Mouse (Mus musculus): ENCODE measurements around the gene Fkbp2. TPM values are rescaled to one million over a fixed set of nuclear protein-coding genes. Genes with fewer than 3 reads are reported as not detected.

Gene Fkbp2
- polyA plus RNA-seq, 1 experiment from 2014 or later = 94.0 TPM

Other genes starting within 250 kb of the Fkbp2 start
- 2.8 and 4.8 TPM in 2 replicates for gene Rps6ka4, start 139.9 kb downstream of the Fkbp2 start, polyA plus RNA-seq (2016; fragmentation: Nextera tagmentation; extraction: Ambion mirVana)
- 0.15 and 0.61 TPM in 2 replicates for gene Ccdc88b, start 122.3 kb downstream of the Fkbp2 start, polyA plus RNA-seq (2016; fragmentation: Nextera tagmentation; extraction: Ambion mirVana)
- 157 and 168 TPM in 2 replicates for gene Trmt112, start 70.8 kb downstream of the Fkbp2 start, polyA plus RNA-seq (2016; fragmentation: Nextera tagmentation; extraction: Ambion mirVana)
- 122 and 131 TPM in 2 replicates for gene Prdx5, start 70.4 kb downstream of the Fkbp2 start, polyA plus RNA-seq (2016; fragmentation: Nextera tagmentation; extraction: Ambion mirVana)
- gene Esrra, start 58.7 kb downstream of the Fkbp2 start, polyA plus RNA-seq (2016; fragmentation: Nextera tagmentation; extraction: Ambion mirVana) = 6.2 and 7.0 TPM in 2 replicates
- gene Catsperz, start 55.1 kb downstream of the Fkbp2 start, polyA plus RNA-seq (2016; fragmentation: Nextera tagmentation; extraction: Ambion mirVana) = 0.76 and 0.93 TPM in 2 replicates
- gene Kcnk4, start 46.0 kb downstream of the Fkbp2 start, polyA plus RNA-seq (2016; fragmentation: Nextera tagmentation; extraction: Ambion mirVana) = 0.11 TPM in 1 of 2 replicates, not detected in the other
- gene Bad, start 38.6 kb downstream of the Fkbp2 start, polyA plus RNA-seq (2016; fragmentation: Nextera tagmentation; extraction: Ambion mirVana) = 51.8 and 55.3 TPM in 2 replicates
- gene Gpr137, start 38.0 kb downstream of the Fkbp2 start, polyA plus RNA-seq (2016; fragmentation: Nextera tagmentation; extraction: Ambion mirVana) = 21.6 and 24.4 TPM in 2 replicates
- 245 and 281 TPM in 2 replicates for gene Ppp1r14b, start 5.5 kb downstream of the Fkbp2 start, polyA plus RNA-seq (2016; fragmentation: Nextera tagmentation; extraction: Ambion mirVana)
- gene Plcb3, start 4.0 kb downstream of the Fkbp2 start, polyA plus RNA-seq (2016; fragmentation: Nextera tagmentation; extraction: Ambion mirVana) = 29.2 and 37.8 TPM in 2 replicates
- gene Vegfb, start 7.2 kb upstream of the Fkbp2 start, polyA plus RNA-seq (2016; fragmentation: Nextera tagmentation; extraction: Ambion mirVana) = 41.1 and 41.7 TPM in 2 replicates
- gene Dnajc4, start 12.1 kb upstream of the Fkbp2 start, polyA plus RNA-seq (2016; fragmentation: Nextera tagmentation; extraction: Ambion mirVana) = 17.4 and 19.4 TPM in 2 replicates
- gene Nudt22, start 15.6 kb upstream of the Fkbp2 start, polyA plus RNA-seq (2016; fragmentation: Nextera tagmentation; extraction: Ambion mirVana) = 21.1 and 21.2 TPM in 2 replicates
- 7.4 and 10.6 TPM in 2 replicates for gene Trpt1, start 15.6 kb upstream of the Fkbp2 start, polyA plus RNA-seq (2016; fragmentation: Nextera tagmentation; extraction: Ambion mirVana)
- gene Fermt3, start 39.0 kb upstream of the Fkbp2 start, polyA plus RNA-seq (2016; fragmentation: Nextera tagmentation; extraction: Ambion mirVana) = 7.0 and 7.5 TPM in 2 replicates
- 455 and 483 TPM in 2 replicates for gene Stip1, start 59.5 kb upstream of the Fkbp2 start, polyA plus RNA-seq (2016; fragmentation: Nextera tagmentation; extraction: Ambion mirVana)
- 2.8 and 4.4 TPM in 2 replicates for gene Macrod1, start 76.3 kb upstream of the Fkbp2 start, polyA plus RNA-seq (2016; fragmentation: Nextera tagmentation; extraction: Ambion mirVana)
- 0.54 and 1.6 TPM in 2 replicates for gene Flrt1, start 125.2 kb upstream of the Fkbp2 start, polyA plus RNA-seq (2016; fragmentation: Nextera tagmentation; extraction: Ambion mirVana)
- gene Otub1, start 225.8 kb upstream of the Fkbp2 start, polyA plus RNA-seq (2016; fragmentation: Nextera tagmentation; extraction: Ambion mirVana) = 252 and 263 TPM in 2 replicates
- gene Cox8a, start 237.1 kb upstream of the Fkbp2 start, polyA plus RNA-seq (2016; fragmentation: Nextera tagmentation; extraction: Ambion mirVana) = 862 and 928 TPM in 2 replicates